Mouse (Mus musculus): ENCODE measurements at regions not wholly inside any gene's neighbourhood (a gene's known extent, or its start where the extent isn't known, plus 50 kb on each side); places are given as distances from the start of the nearest gene placed in this dataset.
"Not testable (repeated sequence)": the region's sequence is repeated elsewhere in the genome, so short reads cannot be mapped to it uniquely, and the experiment has no call there.

DNA sequence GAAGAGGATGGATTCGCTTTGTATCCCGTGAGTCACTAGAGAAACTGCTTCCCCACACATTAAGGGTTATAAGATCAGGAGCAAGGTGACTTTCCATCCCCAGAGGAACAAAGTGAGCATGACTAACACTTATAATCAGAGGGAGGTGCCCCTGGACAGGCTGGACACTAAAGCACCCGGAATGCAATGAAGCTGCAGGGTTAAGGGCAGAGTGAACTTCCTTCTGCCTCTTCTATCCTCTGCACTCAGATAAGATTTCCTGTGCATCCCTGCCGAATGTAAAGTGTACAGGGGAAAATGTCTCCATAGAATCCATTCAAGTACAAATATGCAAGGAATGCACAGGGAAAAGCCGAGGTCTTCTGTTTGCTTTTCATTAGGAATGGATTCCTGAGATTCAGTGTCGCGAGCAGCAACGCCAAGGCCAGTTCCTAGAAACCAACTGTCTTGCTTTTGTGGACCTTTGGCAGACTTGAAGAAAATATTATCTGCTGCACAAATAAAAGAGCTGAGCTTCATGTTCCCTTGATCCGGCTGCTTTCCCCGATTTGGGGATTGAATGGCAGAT lies 58.5 kb upstream of the Fbxl7 start:
- DNase-seq (ENCODE audit: low read depth, low spot score), result no peak

- no peak for DNase-seq (ENCODE audit: low read depth, low spot score)
Observed at GRCm38 (mm10) chr15:26958980-26959379, 63.6 kb upstream of the Fbxl7 start.

DNA sequence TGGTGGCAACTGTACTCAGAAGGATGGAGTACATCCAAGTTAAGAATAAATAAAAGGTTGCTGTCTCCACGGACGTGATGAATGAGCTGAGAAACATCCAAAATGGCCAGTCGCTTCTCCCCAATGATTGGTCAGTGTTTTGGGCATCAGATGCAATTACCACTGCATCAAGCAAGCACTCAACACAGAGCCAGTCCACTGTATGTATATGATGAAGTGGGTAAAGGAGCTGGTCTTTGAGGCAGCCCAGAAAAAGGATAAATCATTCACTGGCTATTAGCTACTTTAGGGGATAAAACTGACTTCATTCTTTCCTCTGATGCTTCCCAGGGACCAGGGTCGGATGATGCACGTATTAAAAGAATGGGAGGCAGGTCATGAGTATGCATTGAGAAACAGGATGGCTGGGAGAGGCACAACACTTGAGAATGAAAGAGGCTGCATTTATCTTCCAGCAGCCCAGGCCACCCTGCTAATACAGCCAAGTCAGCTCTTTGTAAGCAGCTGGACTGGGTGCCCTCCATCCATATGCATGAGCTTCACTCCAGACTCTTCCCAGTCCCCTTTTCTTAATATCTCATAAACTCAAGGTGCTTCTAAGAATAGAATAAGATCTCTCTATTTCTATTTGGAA lies 73.1 kb upstream of the Fbxl7 start:
- DNase-seq (ENCODE audit: low read depth, low spot score), result no peak

- no peak for DNase-seq (ENCODE audit: low read depth, low spot score)
Observed at GRCm38 (mm10) chr15:26970770-26971169, 75.4 kb upstream of the Fbxl7 start.

DNA sequence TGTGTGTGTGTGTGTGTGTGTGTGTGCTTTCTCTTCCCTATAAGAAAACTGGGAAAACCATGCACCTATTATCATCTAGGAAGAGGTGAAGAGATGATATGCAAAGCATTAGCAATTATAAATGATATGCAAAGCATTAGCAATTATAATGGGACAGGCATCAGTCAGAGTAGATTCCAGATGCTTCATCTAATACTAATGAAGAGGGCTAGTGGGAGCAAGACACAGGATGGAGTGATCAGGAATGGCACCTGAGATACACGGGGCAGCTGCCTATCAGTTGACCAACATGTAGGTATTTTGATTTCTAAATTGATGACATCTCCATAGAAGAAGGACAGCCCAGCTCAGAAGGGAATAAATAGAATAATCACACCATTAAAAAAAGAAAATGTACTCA lies 97.7 kb upstream of the Fbxl7 start:
- no peak for DNase-seq (ENCODE audit: low read depth, low spot score)

- no peak for DNase-seq (ENCODE audit: low read depth, low spot score)
Observed at GRCm38 (mm10) chr15:27009069-27009468, 113.7 kb upstream of the Fbxl7 start.

- no peak for DNase-seq (ENCODE audit: low read depth, low spot score)
Observed at GRCm38 (mm10) chr15:27013906-27014658, 118.7 kb upstream of the Fbxl7 start.

- no peak for DNase-seq (ENCODE audit: low read depth, low spot score)
Observed at GRCm38 (mm10) chr15:27014659-27014974, 119.2 kb upstream of the Fbxl7 start.

DNA sequence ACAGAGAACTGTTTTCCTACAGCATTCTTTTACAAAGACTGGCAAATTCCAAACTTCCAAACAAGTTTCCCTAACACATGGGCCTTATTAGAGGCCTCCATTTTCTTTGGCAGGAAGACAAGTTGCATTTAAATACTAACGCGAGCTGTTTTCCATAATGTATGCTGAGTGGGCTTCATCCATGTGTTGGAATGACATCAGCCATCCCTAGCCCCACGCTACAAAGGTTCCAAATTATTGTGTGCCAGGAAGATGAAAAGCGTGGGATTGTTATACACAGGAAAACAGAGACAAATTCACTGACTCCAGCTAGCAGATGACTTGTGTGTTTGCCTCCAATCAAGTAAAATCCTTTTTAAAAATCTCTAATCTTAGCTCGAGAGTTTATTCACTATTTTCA lies 125.1 kb upstream of the Fbxl7 start:
- DNase-seq (ENCODE audit: low read depth, low spot score), result no peak

GRCm38 (mm10) chr15:27033261-27033660 lies 137.9 kb upstream of the Fbxl7 start:
- no peak for DNase-seq (ENCODE audit: low read depth, low spot score)

DNA sequence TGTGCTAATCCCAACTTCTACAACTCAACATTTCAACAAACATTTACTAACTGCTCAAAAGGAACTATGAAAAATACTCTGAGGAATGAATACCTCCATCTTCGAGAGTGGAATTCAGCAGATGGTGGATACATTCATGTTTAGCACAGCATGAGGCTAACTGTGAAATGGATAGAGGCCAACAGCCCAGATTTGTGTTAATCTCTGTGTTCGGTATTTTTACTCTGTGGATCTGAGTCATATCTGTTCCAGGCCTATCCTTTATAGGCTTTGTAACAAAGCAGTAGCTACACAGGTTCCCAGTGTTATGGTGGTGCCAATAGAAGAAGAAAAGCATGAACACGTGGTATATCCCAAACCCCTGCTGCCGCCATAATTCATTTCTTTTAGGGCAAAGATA lies 148.4 kb upstream of the Fbxl7 start:
- no peak for DNase-seq (ENCODE audit: low read depth, low spot score)

DNA sequence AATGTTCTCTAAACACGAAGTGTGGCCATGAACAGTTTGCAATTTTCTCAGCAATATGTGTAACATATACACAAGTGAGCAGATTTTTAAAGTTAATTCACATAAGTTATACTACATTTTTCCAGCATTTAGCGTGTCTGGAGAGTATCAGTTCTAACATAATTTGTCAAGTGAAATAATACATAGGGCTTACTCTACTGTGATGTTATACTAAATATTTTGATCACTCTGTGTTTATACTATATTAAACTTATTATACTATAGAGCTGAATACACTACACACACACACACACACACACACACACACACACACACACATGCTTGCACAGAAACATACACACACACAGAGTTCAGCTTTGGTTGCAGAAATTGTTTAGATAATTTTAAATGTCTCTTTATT lies 155.3 kb upstream of the Fbxl7 start:
- DNase-seq (ENCODE audit: low read depth, low spot score), result no peak

- no peak for DNase-seq (ENCODE audit: low read depth, low spot score)
Observed at GRCm38 (mm10) chr15:27063456-27063855, 168.1 kb upstream of the Fbxl7 start.

DNA sequence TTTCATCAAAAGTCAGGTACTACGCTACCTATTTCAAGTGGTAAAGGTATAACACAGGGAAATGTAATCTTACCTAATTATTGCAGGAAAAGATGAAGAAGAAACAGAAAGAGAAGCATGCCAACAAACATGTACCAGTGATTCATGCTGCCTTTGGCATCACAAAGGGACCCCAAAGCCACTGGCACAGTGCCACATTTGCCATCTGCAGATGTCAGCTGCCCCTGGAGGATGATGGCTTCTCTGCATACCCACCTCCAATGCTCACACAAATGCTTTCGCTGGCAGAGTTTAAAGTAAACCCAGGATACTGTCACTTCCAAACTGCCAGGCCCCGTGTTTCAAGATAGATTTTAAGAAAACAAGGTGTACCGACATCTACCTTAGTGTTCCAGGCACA lies 168.6 kb upstream of the Fbxl7 start:
- DNase-seq (ENCODE audit: low read depth, low spot score), result no peak

GRCm38 (mm10) chr15:27067691-27068090 lies 172.3 kb upstream of the Fbxl7 start:
- no peak for DNase-seq (ENCODE audit: low read depth, low spot score)

DNA sequence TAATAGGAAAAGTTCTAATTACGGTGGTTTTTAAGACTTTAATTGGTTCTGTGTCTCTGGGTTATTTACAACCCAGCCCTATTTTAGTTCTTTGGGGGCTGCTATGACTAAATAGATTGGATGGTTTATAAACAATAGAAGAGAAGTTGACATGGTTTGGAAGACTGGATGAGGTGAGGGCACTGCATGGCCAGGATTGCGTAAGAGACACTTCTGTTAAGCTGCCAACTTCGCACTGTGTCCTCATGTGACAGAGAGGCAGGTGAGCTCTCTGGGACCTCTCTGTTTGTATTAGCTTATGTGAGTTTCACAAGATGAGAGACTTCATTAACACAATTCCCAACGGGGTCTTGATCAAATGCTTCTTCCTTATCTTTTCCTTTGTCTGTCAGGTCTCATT lies 182.5 kb upstream of the Fbxl7 start:
- no peak for DNase-seq (ENCODE audit: low read depth, low spot score)

DNA sequence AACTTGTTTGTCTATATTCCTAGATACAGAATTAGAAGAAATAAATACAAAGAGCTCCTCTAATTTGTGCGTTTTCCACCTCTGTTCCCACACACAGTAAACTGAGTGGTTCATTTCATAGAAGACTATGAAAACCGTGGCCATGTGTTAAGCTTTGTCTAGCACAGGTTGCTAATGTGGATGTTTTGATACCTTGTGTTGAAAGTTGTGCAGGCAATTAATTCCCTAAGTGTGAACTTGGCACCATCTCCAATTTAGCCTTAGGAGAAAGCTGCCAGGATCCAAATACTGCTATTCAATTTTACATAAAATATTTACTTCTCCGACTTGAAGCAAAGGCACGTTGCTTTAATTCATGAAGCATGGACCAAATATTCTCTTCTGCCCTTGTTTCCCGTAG lies 187.4 kb upstream of the Fbxl7 start:
- no peak for DNase-seq (ENCODE audit: low read depth, low spot score)

- no peak for DNase-seq (ENCODE audit: low read depth, low spot score)
Observed at GRCm38 (mm10) chr15:27083596-27083995, 188.2 kb upstream of the Fbxl7 start.

GRCm38 (mm10) chr15:27089155-27089554 lies 193.8 kb upstream of the Fbxl7 start:
- DNase-seq (ENCODE audit: low read depth, low spot score), result no peak

DNA sequence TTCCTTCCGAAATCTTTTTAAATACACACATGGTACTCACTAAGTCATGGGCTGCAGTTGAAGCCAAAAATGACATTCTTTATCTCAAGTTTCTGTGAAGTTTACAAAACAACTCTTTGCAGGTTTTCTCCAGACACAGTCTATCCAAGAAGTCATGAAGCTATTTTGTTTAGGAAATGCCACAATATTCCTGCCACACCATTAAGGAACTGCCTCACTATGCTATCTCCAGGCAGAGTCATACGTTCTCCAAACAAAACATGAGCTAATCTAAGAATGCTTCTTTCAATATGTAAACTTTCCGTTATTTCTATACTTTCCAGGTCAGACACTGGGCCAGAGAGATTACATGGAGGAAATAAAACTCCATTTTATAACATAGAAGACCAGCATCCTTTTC lies 198.7 kb upstream of the Fbxl7 start:
- DNase-seq (ENCODE audit: low read depth, low spot score), result no peak

DNA sequence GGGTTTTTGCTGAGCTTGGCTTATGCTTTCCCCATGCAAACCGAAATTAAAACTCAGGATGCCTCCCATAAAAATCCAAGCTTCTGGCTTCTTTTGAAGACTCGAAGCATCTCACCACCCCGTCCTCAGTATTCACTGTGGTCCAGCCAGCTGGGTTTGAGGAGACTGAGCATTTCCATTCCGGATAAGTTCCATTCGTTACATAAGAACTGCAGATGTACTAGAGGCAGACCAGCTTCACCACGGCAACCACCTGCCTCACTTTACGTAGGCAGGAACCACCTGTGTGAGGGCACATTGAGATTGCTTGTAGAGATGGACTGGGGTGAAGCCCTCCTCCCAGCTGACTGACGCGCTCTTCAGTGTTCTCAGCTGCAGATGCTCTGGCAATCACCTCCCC lies 199.9 kb upstream of the Fbxl7 start:
- no peak for DNase-seq (ENCODE audit: low read depth, low spot score)

DNA sequence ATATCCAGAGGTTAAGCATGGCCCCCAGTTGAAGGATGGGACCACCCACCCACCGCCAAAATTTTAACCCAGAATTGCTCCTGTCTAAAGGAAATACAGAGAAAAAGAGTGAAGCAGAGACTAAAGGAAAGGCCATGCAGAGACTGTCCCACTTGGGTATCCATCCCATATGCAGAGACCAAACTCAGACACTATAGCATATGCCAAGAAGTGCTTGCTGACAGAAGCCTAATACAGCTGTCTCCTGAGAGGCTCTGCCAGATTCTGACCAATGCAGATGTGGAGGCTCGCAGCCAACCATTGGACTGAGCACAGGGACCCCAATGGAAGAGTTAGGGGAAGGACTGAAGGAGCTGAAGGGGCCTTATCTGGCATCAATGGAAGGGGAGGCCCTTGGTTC lies 206.2 kb upstream of the Fbxl7 start:
- DNase-seq (ENCODE audit: low read depth, low spot score), result not testable (repeated sequence)

DNA sequence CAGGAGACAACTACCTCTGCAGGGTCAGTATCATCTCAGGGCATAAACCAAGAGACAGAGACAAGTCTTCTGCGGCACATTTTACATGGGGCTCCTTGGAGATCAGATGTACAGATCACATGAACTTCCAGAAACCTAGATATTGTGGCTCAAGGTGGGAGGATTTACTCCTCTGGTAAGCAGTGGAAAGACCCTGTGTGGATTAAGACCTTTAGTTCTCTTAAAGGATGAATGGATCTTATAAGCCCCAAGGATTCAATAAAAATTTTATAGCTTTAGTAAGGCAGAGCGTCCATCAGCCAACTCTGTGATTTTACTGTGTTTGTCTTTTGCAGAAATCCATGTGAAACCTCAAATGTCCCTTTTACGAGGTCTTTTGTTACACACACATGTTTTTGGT lies 213.8 kb upstream of the Fbxl7 start:
- DNase-seq (ENCODE audit: low read depth, low spot score), result no peak

All from CD4-positive helper T cell, adult 2 months (primary cell).